Mouse (Mus musculus) testis, adult 2 months (tissue): ENCODE results near the gene Large1.

ENCODE experiments used
- CTCF ChIP-seq: fragments of 200-500 bp; IDR thresholded peaks from 2 replicates; pipeline ENCODE4 v1.5.1; 2012; ENCODE audit warnings: low read depth, mild to moderate bottlenecking, inconsistent platforms, low read length, moderate library complexity; ENCODE audit not compliant: control insufficient read depth, insufficient read depth, insufficient replicate concordance
- POLR2A ChIP-seq: fragments of 200-500 bp; IDR thresholded peaks from 2 replicates; pipeline ENCODE4 v1.6.1; 2012; ENCODE audit warnings: low read depth, mild to moderate bottlenecking, inconsistent platforms, low read length, moderate library complexity; ENCODE audit not compliant: control insufficient read depth

GRCm38 (mm10) chr8:73281996-73282395 is 71.3 kb downstream of the Large1 start:
- TF ChIP-seq CTCF (no peak), POLR2A (no peak)
